Mouse (Mus musculus): ENCODE results near the gene Zfp563. TPM values are rescaled to one million over a fixed set of nuclear protein-coding genes. Genes with fewer than 3 reads are reported as not detected.

Zfp563 gene
- polyA plus RNA-seq, 1 experiment from 2014 or later, result 5.6 TPM

DNA sequence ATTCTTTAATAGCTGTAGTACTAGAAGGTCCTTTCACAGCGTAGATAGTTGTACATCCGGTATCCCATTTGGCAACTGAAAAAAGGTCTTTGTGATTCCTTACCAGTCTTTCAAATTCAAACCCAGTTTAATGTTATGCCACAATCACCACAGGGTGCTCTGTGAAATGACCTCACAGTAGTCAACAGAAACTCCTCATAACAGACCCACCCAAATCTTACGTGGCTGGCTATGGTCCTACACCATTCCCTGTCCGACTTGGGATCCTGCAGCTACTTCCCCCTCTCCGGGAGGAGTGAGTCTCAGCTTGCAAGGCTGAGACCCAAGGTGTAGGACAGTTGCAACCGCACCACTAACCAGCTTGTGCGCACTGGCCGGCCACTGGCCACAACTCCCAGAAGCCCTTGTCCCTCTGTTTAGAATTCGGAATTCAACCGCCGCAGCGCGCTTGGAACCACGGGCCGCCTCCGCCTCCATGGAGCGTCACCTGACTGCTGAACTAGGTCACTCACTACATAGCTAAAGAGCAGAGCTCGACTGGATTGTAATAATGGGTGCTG lies 50.2 kb downstream of the Zfp563 start, which contains the start of gene Morc2b:
Morc2b (minus strand) TSS at position 423 of the 560 bp plus-strand sequence.
- Histone ChIP-seq H3K36me3 (ENCODE audit: control insufficient read depth, insufficient read depth) (no peaks in the 10 kb centered on the region), H3K9ac (ENCODE audit: low read length) (no peak within 1 kb of the TSS), H3K4me2 (ENCODE audit: low read depth, low read length) (no peak within 1 kb of the TSS), H3K9me3 (replicated peaks; ENCODE audit: control insufficient read depth, low read length) (no peaks in the 10 kb centered on the region), H3K27ac (ENCODE audit: low read length) (no peak within 1 kb of the TSS), H3K4me3 (ENCODE audit: low read length) (no peak within 1 kb of the TSS), H3K27me3 (ENCODE audit: control insufficient read depth, insufficient read depth, low read length) (no peaks in the 10 kb centered on the region), H3K4me1 (ENCODE audit: control insufficient read depth, insufficient read depth, low read length) (no peaks in the 10 kb centered on the region)
- ATAC-seq (replicated peaks; ENCODE audit: extremely low read depth, insufficient read depth, low FRiP score), result no peak
- 65% methylated on average over 18 of the region's 18 CpGs for WGBS

Other genes starting within 250 kb of the Zfp563 start
- gene Zfp870, start 197.7 kb upstream of the Zfp563 start, polyA plus RNA-seq (2015; fragmentation: Nextera tagmentation; extraction: Ambion mirVana), result 6.7 TPM in 2 replicates
- gene Cyp4f14, start 172.0 kb upstream of the Zfp563 start, polyA plus RNA-seq (2015; fragmentation: Nextera tagmentation; extraction: Ambion mirVana), result 0.96 TPM in 1 of 2 replicates, not detected in the other
- gene Cyp4f13, start 141.9 kb upstream of the Zfp563 start, polyA plus RNA-seq (2015; fragmentation: Nextera tagmentation; extraction: Ambion mirVana), result 9.5 and 11.3 TPM in 2 replicates
- gene Zfp472, start 123.5 kb upstream of the Zfp563 start, polyA plus RNA-seq (2015; fragmentation: Nextera tagmentation; extraction: Ambion mirVana), result 6.6 and 6.7 TPM in 2 replicates
- 7.9 and 8.2 TPM in 2 replicates for gene Zfp952, start 96.2 kb upstream of the Zfp563 start, polyA plus RNA-seq (2015; fragmentation: Nextera tagmentation; extraction: Ambion mirVana)
- gene Zfp763, start 55.9 kb upstream of the Zfp563 start, polyA plus RNA-seq (2015; fragmentation: Nextera tagmentation; extraction: Ambion mirVana), result 5.8 and 6.8 TPM in 2 replicates
- not detected in 2 replicates for gene 4921501E09Rik, start 21.3 kb upstream of the Zfp563 start, polyA plus RNA-seq (2015; fragmentation: Nextera tagmentation; extraction: Ambion mirVana)
- 0.08 and 0.12 TPM in 2 replicates for gene Morc2b, start 50.4 kb downstream of the Zfp563 start, polyA plus RNA-seq (2015; fragmentation: Nextera tagmentation; extraction: Ambion mirVana)
- gene Olfr55, start 79.1 kb downstream of the Zfp563 start, polyA plus RNA-seq (2015; fragmentation: Nextera tagmentation; extraction: Ambion mirVana), result not detected in 2 replicates
- gene Olfr239, start 102.0 kb downstream of the Zfp563 start, polyA plus RNA-seq (2015; fragmentation: Nextera tagmentation; extraction: Ambion mirVana), result 0.05 TPM in 1 of 2 replicates, not detected in the other
- gene Olfr1564, start 132.4 kb downstream of the Zfp563 start, polyA plus RNA-seq (2015; fragmentation: Nextera tagmentation; extraction: Ambion mirVana), result 0.03 TPM in 1 of 2 replicates, not detected in the other
- 16.0 and 17.4 TPM in 2 replicates for gene Zfp955a, start 165.8 kb downstream of the Zfp563 start, polyA plus RNA-seq (2015; fragmentation: Nextera tagmentation; extraction: Ambion mirVana)
- 0.04 TPM in 1 of 2 replicates, not detected in the other for gene Olfr63, start 175.4 kb downstream of the Zfp563 start, polyA plus RNA-seq (2015; fragmentation: Nextera tagmentation; extraction: Ambion mirVana)
- gene Zfp955b, start 200.2 kb downstream of the Zfp563 start, polyA plus RNA-seq (2015; fragmentation: Nextera tagmentation; extraction: Ambion mirVana), result 10.3 TPM in 2 replicates

Measured in heart, embryonic 16.5 days (tissue).